Mouse (Mus musculus): ENCODE measurements around the gene Ncam1. TPM values are rescaled to one million over a fixed set of nuclear protein-coding genes. Genes with fewer than 3 reads are reported as not detected.

Gene Ncam1
- total and polyA plus RNA-seq, 2 experiments from 2014 or later: 517 to 524 TPM

DNA sequence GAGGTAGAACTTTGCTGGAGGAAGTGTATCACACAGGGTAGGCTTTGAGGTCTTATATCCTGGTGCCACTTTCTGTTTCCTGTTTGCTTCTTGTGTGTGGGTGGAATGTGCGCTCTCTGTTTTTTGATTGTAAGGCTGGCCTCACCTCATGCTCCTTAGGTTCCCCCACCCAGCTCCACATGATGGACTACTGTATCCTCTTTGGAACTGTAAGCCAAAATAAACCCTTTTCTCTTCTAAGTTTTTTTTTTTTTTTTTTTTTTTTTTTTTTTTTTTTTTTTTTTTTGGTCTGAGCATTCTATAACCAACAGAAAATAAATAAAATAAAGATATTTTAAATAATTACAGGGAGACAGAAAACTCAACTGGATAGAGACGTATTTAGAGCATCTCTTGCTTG is 239.8 kb downstream of the Ncam1 start:
- no peak for TF ChIP-seq CTCF (IDR thresholded peaks at IDR 0.05; ENCODE audit: low read depth)
- H3K27ac ChIP-seq (ENCODE audit: low read depth, low read length): no peak overlapping the region
- no peaks in the 10 kb centered on the region for H3K9me3 ChIP-seq (ENCODE audit: low read length)
- H3K4me1 ChIP-seq (ENCODE audit: insufficient read depth): no peaks in the 10 kb centered on the region
- WGBS: 91% methylated on average over 2 of the region's 2 CpGs
- no peak overlapping the region for H3K4me2 ChIP-seq (ENCODE audit: low read depth)
- ATAC-seq: no peak
- no peaks in the 10 kb centered on the region for H3K27me3 ChIP-seq (ENCODE audit: insufficient read depth, low read length)
- no peak overlapping the region for H3K9ac ChIP-seq
- no peak for DNase-seq
- no peak overlapping the region for H3K4me3 ChIP-seq (ENCODE audit: low read depth, low read length)
- peaks cover 63% of the 10 kb centered on the region for H3K36me3 ChIP-seq (ENCODE audit: insufficient read depth)

DNA sequence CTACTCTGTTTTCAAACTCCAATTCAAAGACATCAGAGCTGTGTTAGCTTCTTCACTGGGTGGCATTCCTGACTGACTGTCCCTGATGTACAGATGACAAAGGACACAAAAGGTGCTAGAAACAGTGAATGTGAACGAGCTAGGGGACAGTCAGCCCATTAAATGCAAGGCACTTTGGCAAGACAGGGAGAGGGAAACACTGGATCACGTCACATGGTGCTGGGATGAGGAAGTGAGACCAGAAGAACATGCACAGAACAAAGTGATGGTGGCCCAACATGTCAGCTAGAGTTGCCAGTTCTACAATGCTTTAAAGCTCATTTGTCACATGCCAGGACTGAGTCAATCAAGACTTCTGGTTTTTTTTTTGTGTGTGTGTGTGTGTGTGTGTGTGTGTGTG is 247.4 kb downstream of the Ncam1 start:
- no peak for DNase-seq
- Histone ChIP-seq H3K4me2 (ENCODE audit: low read depth) (no peak overlapping the region), H3K27ac (ENCODE audit: low read depth, low read length) (no peak overlapping the region), H3K9ac (no peak overlapping the region), H3K27me3 (ENCODE audit: insufficient read depth, low read length) (no peaks in the 10 kb centered on the region), H3K4me3 (ENCODE audit: low read depth, low read length) (no peak overlapping the region), H3K9me3 (ENCODE audit: low read length) (no peaks in the 10 kb centered on the region), H3K36me3 (ENCODE audit: insufficient read depth) (peaks cover 38% of the 10 kb centered on the region), H3K4me1 (ENCODE audit: insufficient read depth) (no peaks in the 10 kb centered on the region)
- WGBS: 47% methylated on average over 2 of the region's 2 CpGs
- TF ChIP-seq CTCF (IDR thresholded peaks at IDR 0.05; ENCODE audit: low read depth): no peak
- no peak for ATAC-seq

DNA sequence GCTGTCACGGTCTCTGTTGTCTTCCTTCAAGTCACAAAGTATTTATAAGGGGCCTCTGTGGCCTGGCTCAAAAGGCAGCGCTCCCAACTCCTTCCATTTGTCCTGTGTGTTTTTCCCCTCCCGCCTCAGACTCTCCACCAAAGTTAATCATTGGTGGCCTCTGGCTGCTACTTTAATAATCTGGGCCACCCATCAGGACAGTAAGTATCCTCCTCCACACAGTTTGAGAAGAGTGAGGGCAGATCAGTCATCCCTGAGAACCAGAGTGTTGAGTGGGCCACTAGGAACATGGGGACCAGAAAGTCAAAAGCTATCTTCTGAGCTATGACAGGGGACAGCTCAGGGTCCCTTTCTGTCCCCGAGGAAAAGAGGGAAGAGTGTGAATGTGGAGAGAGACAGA is 256.1 kb downstream of the Ncam1 start:
- Histone ChIP-seq H3K4me2 (ENCODE audit: low read depth) (no peak overlapping the region), H3K4me1 (ENCODE audit: insufficient read depth) (no peaks in the 10 kb centered on the region), H3K27ac (ENCODE audit: low read depth, low read length) (no peak overlapping the region), H3K9ac (no peak overlapping the region), H3K9me3 (ENCODE audit: low read length) (no peaks in the 10 kb centered on the region), H3K27me3 (ENCODE audit: insufficient read depth, low read length) (no peaks in the 10 kb centered on the region), H3K4me3 (ENCODE audit: low read depth, low read length) (no peak overlapping the region), H3K36me3 (ENCODE audit: insufficient read depth) (peaks cover 86% of the 10 kb centered on the region)
- ATAC-seq (no peak), DNase-seq (no peak)
- 91% methylated on average over 4 of the region's 4 CpGs for WGBS
- TF ChIP-seq CTCF (IDR thresholded peaks at IDR 0.05; ENCODE audit: low read depth): no peak

DNA sequence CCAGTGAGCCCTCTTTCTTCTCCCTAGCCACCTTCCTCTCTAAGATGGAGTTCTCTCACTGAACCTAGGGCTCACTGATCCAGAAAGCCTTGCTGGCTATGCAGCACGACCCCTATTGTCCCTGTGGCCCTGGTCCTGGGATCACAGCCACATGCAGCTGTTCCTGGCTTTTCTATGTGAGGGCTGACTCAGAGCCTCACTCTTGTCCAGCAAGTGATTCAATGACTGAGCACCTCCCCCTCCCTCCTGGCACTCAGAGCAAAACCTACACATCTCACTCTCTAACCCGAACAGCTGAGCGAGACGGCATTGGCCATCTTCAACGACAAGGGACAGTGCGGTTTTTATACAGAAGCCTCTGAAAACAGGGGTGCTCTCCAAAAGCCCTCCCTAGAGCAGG is 260.9 kb downstream of the Ncam1 start:
- ATAC-seq: no peak
- Histone ChIP-seq H3K27me3 (ENCODE audit: insufficient read depth, low read length) (no peaks in the 10 kb centered on the region), H3K36me3 (ENCODE audit: insufficient read depth) (peaks cover 60% of the 10 kb centered on the region), H3K4me1 (ENCODE audit: insufficient read depth) (peaks cover 11% of the 10 kb centered on the region; the same call in 1 of the 2 replicates), H3K9me3 (ENCODE audit: low read length) (no peaks in the 10 kb centered on the region), H3K4me3 (ENCODE audit: low read depth, low read length) (no peak overlapping the region), H3K4me2 (ENCODE audit: low read depth) (no peak overlapping the region), H3K27ac (ENCODE audit: low read depth, low read length) (no peak overlapping the region), H3K9ac (no peak overlapping the region)
- WGBS: 58% methylated on average over 6 of the region's 6 CpGs
- TF ChIP-seq CTCF (IDR thresholded peaks at IDR 0.05; ENCODE audit: low read depth): no peak
- DNase-seq: no peak

DNA sequence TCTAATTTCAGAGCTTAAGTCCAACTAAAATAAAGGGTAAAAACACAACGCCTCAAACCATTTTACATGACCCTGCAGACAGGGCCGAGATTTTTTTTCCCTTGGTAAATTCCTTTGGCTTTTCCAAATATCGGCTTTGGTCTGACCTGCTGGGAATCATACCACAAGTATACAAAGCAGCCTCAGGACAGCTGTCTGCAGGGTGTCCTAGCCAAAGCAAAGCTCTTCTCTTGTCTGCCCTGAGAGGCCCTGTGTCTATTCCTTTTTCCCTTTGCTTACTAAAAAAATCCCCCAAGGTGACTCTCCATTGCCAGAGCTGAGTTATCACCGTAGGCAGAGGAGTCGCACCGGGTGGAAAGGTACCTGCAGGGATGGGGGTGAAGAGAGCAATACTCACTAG is 262.1 kb downstream of the Ncam1 start:
- Histone ChIP-seq H3K27ac (ENCODE audit: low read depth, low read length) (no peak overlapping the region), H3K4me2 (ENCODE audit: low read depth) (no peak overlapping the region), H3K4me1 (ENCODE audit: insufficient read depth) (peaks cover 11% of the 10 kb centered on the region; the same call in 1 of the 2 replicates), H3K36me3 (ENCODE audit: insufficient read depth) (peaks cover 52% of the 10 kb centered on the region), H3K4me3 (ENCODE audit: low read depth, low read length) (no peak overlapping the region), H3K9me3 (ENCODE audit: low read length) (no peaks in the 10 kb centered on the region), H3K27me3 (ENCODE audit: insufficient read depth, low read length) (no peaks in the 10 kb centered on the region), H3K9ac (no peak overlapping the region)
- TF ChIP-seq CTCF (IDR thresholded peaks at IDR 0.05; ENCODE audit: low read depth): no peak
- WGBS: 60% methylated on average over 6 of the region's 6 CpGs
- DNase-seq (no peak), ATAC-seq (no peak)

DNA sequence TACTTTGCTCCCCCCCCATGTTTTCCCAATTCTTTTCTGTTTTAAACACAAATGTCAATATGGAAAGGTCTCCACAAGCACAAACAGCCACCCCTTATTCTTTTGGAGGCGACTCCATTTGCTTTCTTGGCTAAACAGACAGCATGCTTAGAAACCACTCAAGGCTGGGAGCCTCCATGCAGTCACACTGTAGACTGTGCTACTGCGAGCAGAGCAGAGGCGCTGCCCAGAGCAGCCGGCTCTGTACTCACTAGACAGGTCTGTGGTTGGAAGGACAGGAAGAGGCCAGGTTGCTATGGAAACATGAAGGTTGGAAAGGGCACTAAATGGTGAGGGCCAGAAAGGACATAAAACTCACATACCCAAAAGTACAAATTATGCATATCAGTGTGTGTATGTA is 263.8 kb downstream of the Ncam1 start:
- Histone ChIP-seq H3K4me1 (ENCODE audit: insufficient read depth) (peaks cover 11% of the 10 kb centered on the region; the same call in 1 of the 2 replicates), H3K27me3 (ENCODE audit: insufficient read depth, low read length) (no peaks in the 10 kb centered on the region), H3K27ac (ENCODE audit: low read depth, low read length) (no peak overlapping the region), H3K4me3 (ENCODE audit: low read depth, low read length) (no peak overlapping the region), H3K4me2 (ENCODE audit: low read depth) (no peak overlapping the region), H3K9ac (no peak overlapping the region), H3K36me3 (ENCODE audit: insufficient read depth) (peaks cover 38% of the 10 kb centered on the region), H3K9me3 (ENCODE audit: low read length) (no peaks in the 10 kb centered on the region)
- ATAC-seq (peak; percentile 63), DNase-seq (no peak)
- no peak for TF ChIP-seq CTCF (IDR thresholded peaks at IDR 0.05; ENCODE audit: low read depth)
- WGBS: 35% methylated on average over 4 of the region's 4 CpGs

DNA sequence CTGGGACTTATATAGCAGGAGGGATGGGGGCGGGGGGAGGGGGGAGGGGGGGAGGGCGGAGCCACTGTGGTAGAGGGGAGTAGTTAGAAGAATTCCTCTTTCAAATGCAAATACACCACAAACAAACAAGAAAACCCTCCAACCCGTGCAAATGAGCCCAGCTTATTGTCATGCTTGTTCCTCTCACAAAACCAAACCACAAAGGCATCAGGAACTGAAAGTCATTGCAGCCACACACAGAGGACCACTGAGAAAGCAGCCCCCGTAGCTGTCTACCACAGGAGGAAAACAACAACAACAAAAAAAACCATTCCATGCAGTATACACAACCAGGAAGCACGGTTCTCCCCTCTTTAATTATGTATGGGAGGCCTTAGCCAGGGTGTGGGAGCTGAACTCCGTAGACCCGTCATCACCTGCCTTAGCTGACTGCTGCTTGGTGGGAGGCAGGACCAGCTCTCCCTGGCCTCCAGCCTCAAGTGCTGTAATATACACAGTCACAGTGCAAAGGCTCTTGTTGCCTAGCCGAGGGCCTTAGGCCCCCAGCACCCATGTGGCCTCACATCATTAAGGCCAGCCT is 264.7 kb downstream of the Ncam1 start:
- peak; percentile 42 for DNase-seq
- no peaks in the 10 kb centered on the region for H3K27me3 ChIP-seq (ENCODE audit: insufficient read depth, low read length)
- H3K9me3 ChIP-seq (ENCODE audit: low read length): no peaks in the 10 kb centered on the region
- ATAC-seq: peak; percentile 47
- H3K4me1 ChIP-seq (ENCODE audit: insufficient read depth): peaks cover 11% of the 10 kb centered on the region; the same call in 1 of the 2 replicates
- no peak for TF ChIP-seq CTCF (IDR thresholded peaks at IDR 0.05; ENCODE audit: low read depth)
- peaks cover 29% of the 10 kb centered on the region for H3K36me3 ChIP-seq (ENCODE audit: insufficient read depth)
- H3K27ac ChIP-seq (ENCODE audit: low read depth, low read length): peak overlapping the region; percentile 54; the same call in 1 of the 2 replicates
- no peak overlapping the region for H3K4me3 ChIP-seq (ENCODE audit: low read depth, low read length)
- no peak overlapping the region for H3K9ac ChIP-seq
- 7% methylated on average over 8 of the region's 8 CpGs for WGBS
- no peak overlapping the region for H3K4me2 ChIP-seq (ENCODE audit: low read depth)
